ENCODE assay signal across 27 mouse cellular contexts in the genomic region with DNA sequence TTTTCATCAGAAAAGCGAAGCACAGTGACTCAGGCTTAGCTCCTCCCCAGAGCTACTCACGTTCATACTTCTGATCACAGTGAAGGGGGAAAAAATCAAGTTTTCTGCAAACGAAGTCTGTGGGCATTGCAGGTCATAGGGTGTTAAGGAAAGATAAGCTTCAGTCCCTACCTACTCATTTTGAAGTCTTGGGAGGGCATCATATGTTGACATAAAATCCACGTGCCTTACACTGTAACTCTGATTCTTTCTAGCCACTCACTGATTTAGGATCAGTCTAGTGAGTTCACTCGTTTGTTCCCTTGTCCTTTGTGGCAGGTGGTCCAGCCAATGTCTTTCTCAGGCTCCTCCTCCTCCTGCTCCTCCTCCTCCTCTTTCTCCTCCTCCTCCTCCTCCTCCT. TPM values are rescaled to one million over a fixed set of nuclear protein-coding genes. Genes with fewer than 3 reads are reported as not detected.
DNase-seq lines count a peak whose midpoint lies in the region; ATAC-seq lines count a peak whose summit lies in the region.
"Had no signal": no experiment of that assay in that cellular context is flagged by ENCODE, and none has a peak within 500 bp of the region (broad histone marks: within the 10 kb centered on the region; RNA-seq: fewer than 3 reads in every experiment).

No protein-coding gene starts in this region.

- H3K4me2 ChIP-seq in hindbrain, embryonic 11.5 days (replicated peaks; ENCODE audit: low read depth, low read length): no peak overlapping the region
- H3K4me2 ChIP-seq: forebrain, embryonic 13.5 days; heart, embryonic 13.5 days; hindbrain, embryonic 14.5 days had no signal

- H3K27me3 ChIP-seq in hindbrain, embryonic 11.5 days (ENCODE audit: control insufficient read depth, insufficient read depth, low read length): no peaks in the 10 kb centered on the region
- H3K27me3 ChIP-seq in hindbrain, embryonic 10.5 days (ENCODE audit: insufficient read depth, poor library complexity, severe bottlenecking): no peaks in the 10 kb centered on the region
- H3K27me3 ChIP-seq: forebrain, embryonic 13.5 days; heart, embryonic 13.5 days had no signal

- 81% methylated on average over 5 of the region's 5 CpGs for WGBS in hindbrain, embryonic 11.5 days
- 85% methylated on average over 5 of the region's 5 CpGs for WGBS in hindbrain, embryonic 10.5 days

- DNase-seq in hindbrain, embryonic 11.5 days (ENCODE audit: low spot score): peak; percentile 8
- no peak for DNase-seq in hindbrain, embryonic 10.5 days (ENCODE audit: low spot score)
- peak; percentile 51 for DNase-seq in R1 (ENCODE audit: low read depth, low spot score)
- DNase-seq in induced T-regulatory cell, adult 2 months (ENCODE audit: low read depth): peak; percentile 5
- no peak for DNase-seq in ovary, postnatal 36 days (ENCODE audit: low spot score)
- DNase-seq in left cerebral cortex, adult 8-10 months (ENCODE audit: low spot score in 2 of 2): no peak
- DNase-seq in adrenal gland, adult 8-10 months: no peak
- DNase-seq: adrenal gland, adult 2 months; adrenal gland, postnatal 25 days; B cell, adult 2 months; cerebellum, adult 11-12 months; cerebellum, adult 8-10 months; cerebellum, postnatal 10 days; cerebellum, postnatal 36 days; gastrocnemius, postnatal 10 days; gastrocnemius, postnatal 36 days; heart, adult 2 months; heart, postnatal 14 days had no signal

- H3K36me3 ChIP-seq in hindbrain, embryonic 11.5 days (ENCODE audit: control insufficient read depth, insufficient read depth, low read length): no peaks in the 10 kb centered on the region
- no peaks in the 10 kb centered on the region for H3K36me3 ChIP-seq in hindbrain, embryonic 10.5 days
- H3K36me3 ChIP-seq: forebrain, embryonic 10.5 days; heart, embryonic 10.5 days; heart, embryonic 13.5 days had no signal

- H3K9me3 ChIP-seq in hindbrain, embryonic 11.5 days (ENCODE audit: control insufficient read depth, low read length): no peaks in the 10 kb centered on the region
- no peaks in the 10 kb centered on the region for H3K9me3 ChIP-seq in hindbrain, embryonic 10.5 days
- H3K9me3 ChIP-seq: forebrain, embryonic 10.5 days; forebrain, embryonic 13.5 days; heart, embryonic 10.5 days; heart, embryonic 13.5 days had no signal

- no peak overlapping the region for H3K4me3 ChIP-seq in hindbrain, embryonic 11.5 days (ENCODE audit: low read depth, low read length)
- H3K4me3 ChIP-seq in hindbrain, embryonic 10.5 days: no peak overlapping the region
- H3K4me3 ChIP-seq: forebrain, embryonic 10.5 days; forebrain, embryonic 13.5 days; heart, adult 2 months; heart, embryonic 10.5 days; heart, embryonic 13.5 days had no signal

- no peak overlapping the region for H3K27ac ChIP-seq in hindbrain, embryonic 11.5 days (ENCODE audit: low read depth, low read length)
- H3K27ac ChIP-seq in hindbrain, embryonic 10.5 days: no peak overlapping the region
- H3K27ac ChIP-seq: forebrain, embryonic 10.5 days; forebrain, embryonic 13.5 days; heart, embryonic 10.5 days; heart, embryonic 13.5 days; hindbrain, embryonic 14.5 days; hindbrain, postnatal 0 days had no signal

- H3K4me1 ChIP-seq in hindbrain, embryonic 11.5 days (replicated peaks; ENCODE audit: control insufficient read depth, insufficient read depth, low read length): no peaks in the 10 kb centered on the region
- H3K4me1 ChIP-seq in hindbrain, embryonic 10.5 days (replicated peaks): no peaks in the 10 kb centered on the region

- no peak overlapping the region for H3K9ac ChIP-seq in hindbrain, embryonic 11.5 days (ENCODE audit: low read depth, low read length)
- H3K9ac ChIP-seq: forebrain, embryonic 13.5 days; heart, embryonic 13.5 days; hindbrain, embryonic 14.5 days had no signal

- no peak for ATAC-seq in hindbrain, embryonic 11.5 days (ENCODE audit: low FRiP score)
- peak; percentile 49 for ATAC-seq in CD4-positive, CD25-positive, alpha-beta regulatory T cell, adult 4 months
- ATAC-seq: forebrain, embryonic 13.5 days; forebrain, embryonic 16.5 days; hindbrain, postnatal 0 days; intestine, postnatal 0 days had no signal

RNA-seq across cellular contexts. Expression of gene Il1rap, which starts 17.1 kb away (rescaled TPM):
- 5.4 and 5.9 TPM in 2 replicates for polyA plus RNA-seq in hindbrain, embryonic 11.5 days (2014; fragmentation: Nextera tagmentation; extraction: Ambion mirVana)
- 3.1 and 3.5 TPM in 2 replicates for polyA plus RNA-seq in hindbrain, embryonic 10.5 days (2016; fragmentation: Nextera tagmentation; extraction: Ambion mirVana)
- 10 to 100 TPM in 1 of 2 experiments, 1 to 10 TPM in 1; 9.4 to 14.2 TPM for polyA plus RNA-seq in CD4-positive, CD25-positive, alpha-beta regulatory T cell, adult 4 months (2017; shearing (Covaris generic))
- 10 to 100 TPM; 31.5 to 35.6 (median 34.4) TPM for total RNA-seq in left cerebral cortex, adult 8-10 months (2022)
- total RNA-seq in adrenal gland, adult 8-10 months (2022): 1 to 10 TPM; 5.2 to 9.1 (median 6.7) TPM

Comparison
In these comparisons a context has a peak if more than half of its experiments do, and no peak if none do; other contexts are left out.
1. DNase-seq: peak in hindbrain, embryonic 11.5 days (single experiment), R1 (single experiment) and induced T-regulatory cell, adult 2 months (single experiment); none in hindbrain, embryonic 10.5 days (single experiment), ovary, postnatal 36 days (single experiment), left cerebral cortex, adult 8-10 months (0 of 2) and adrenal gland, adult 8-10 months (single experiment).